Mouse (Mus musculus): ENCODE results near the gene Coq8a.

GRCm38 (mm10) chr1:180172600-180172999 is 26.8 kb downstream of the Coq8a start:
- TF ChIP-seq CTCF (IDR thresholded peaks at IDR 0.05; ENCODE audit: control insufficient read depth, insufficient read depth, insufficient replicate concordance, low read depth, low read length) (no peak), POLR2A (IDR thresholded peaks at IDR 0.05; ENCODE audit: control insufficient read depth, low read depth, low read length) (no peak)

All from testis, adult 2 months (tissue).